Mouse (Mus musculus) common myeloid progenitor, adult 5-6 weeks (primary cell): ENCODE measurements around the gene Slco3a1. TPM values are rescaled to one million over a fixed set of nuclear protein-coding genes. Genes with fewer than 3 reads are reported as not detected.

Source experiments
- ATAC-seq: replicated peaks from 2 replicates; pipeline ENCODE4 v1.8.0; 2016; ENCODE audit warnings: low read depth, mild to moderate bottlenecking, moderate TSS enrichment, inconsistent platforms; ENCODE audit not compliant: poor library complexity, severe bottlenecking
- total RNA-seq: library from RNA; stranded (forward); fragments of 200-1000, 187-1606 nt; gene quantifications from 2 replicates; pipeline ENCODE4 v1.2.3, GENCODE M21; 2017

The Slco3a1 gene
- total RNA-seq, 1 experiment from 2014 or later, result 36.4 TPM

DNA sequence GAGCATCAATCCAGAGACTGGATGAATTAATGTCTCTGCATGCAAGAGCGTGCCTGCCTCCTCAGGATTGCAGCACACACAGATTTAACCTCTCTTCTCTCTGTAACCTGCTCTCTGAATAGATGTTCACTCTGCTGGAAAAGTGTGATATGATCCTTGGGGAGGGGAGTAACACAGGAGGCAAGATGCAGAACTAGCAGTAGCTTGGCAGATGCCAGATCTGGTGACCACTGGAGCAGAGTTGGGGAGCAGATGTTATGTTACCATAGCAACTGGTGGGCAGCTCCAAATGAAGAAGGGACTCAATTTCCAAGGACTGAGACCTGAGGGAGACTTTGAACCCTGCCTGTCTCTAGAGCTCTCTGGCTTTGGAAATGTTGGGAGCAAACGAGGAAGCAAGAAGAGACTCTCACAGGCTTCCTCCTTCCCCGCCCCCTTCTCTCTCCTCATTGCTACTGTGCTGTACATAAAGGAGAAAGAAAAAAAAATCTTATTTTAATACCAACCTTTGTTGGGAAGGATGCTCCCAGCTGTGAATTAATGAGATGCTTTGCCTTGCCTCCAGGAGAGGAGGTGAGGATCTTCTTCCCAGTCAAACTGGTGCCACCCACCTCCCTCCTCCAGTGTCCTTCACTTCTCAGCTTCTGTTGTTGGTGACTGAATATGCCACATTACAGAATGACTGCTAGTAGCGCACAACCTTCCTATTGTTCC, 314.0 kb downstream of the Slco3a1 start:
- ATAC-seq, result no peak
